In genomic region chr13:101611725-101612124, GRCm38 (mm10) we compare ENCODE assay signal across 14 mouse cellular contexts.
DNase-seq lines count a peak whose midpoint lies in the region; ATAC-seq and TF ChIP-seq lines count a peak whose summit lies in the region.
"Had no signal": no experiment of that assay in that cellular context is flagged by ENCODE, and none has a peak within 500 bp of the region (broad histone marks: within the 10 kb centered on the region; RNA-seq: fewer than 3 reads in every experiment).

No protein-coding gene starts in this region.

- peaks cover 25% of the 10 kb centered on the region for H3K4me1 ChIP-seq in liver, postnatal 0 days (ENCODE audit: insufficient read depth)
- no peaks in the 10 kb centered on the region for H3K4me1 ChIP-seq in hindbrain, embryonic 12.5 days
- H3K4me1 ChIP-seq: embryonic facial prominence, embryonic 15.5 days; midbrain, embryonic 15.5 days had no signal

- TF ChIP-seq CTCF in liver, postnatal 0 days (IDR thresholded peaks at IDR 0.05; ENCODE audit: low read depth) = peak; percentile 27; the same call in 1 of the 2 replicates

- DNase-seq in embryo, embryonic 10 days (ENCODE audit: low spot score) = peak; percentile 6
- DNase-seq in embryo, embryonic 11 days = no peak
- DNase-seq in spleen, adult 12 weeks (ENCODE audit: low spot score) = peak; percentile 61
- DNase-seq in spleen, adult 18-20 months = no peak
- peak; percentile 73 for DNase-seq in liver, postnatal 0 days
- DNase-seq in thymus, postnatal 25 days = no peak
- DNase-seq in ovary, postnatal 36 days (ENCODE audit: low spot score) = no peak
- DNase-seq: cerebellum, postnatal 14 days; kidney, adult 18-20 months; lung, postnatal 14 days had no signal

- TF ChIP-seq EP300 in liver, postnatal 0 days (IDR thresholded peaks at IDR 0.05; ENCODE audit: low read depth) = peak; percentile 98

- peak overlapping the region; percentile 38 for H3K4me2 ChIP-seq in liver, postnatal 0 days (ENCODE audit: low read depth, low read length)
- H3K4me2 ChIP-seq in hindbrain, embryonic 12.5 days (replicated peaks) = no peak overlapping the region
- H3K4me2 ChIP-seq: embryonic facial prominence, embryonic 15.5 days; midbrain, embryonic 15.5 days; neural tube, embryonic 13.5 days had no signal

- H3K27ac ChIP-seq in liver, postnatal 0 days (ENCODE audit: low read depth) = peak overlapping the region; percentile 87
- no peak overlapping the region for H3K27ac ChIP-seq in hindbrain, embryonic 12.5 days
- H3K27ac ChIP-seq: embryonic facial prominence, embryonic 15.5 days; midbrain, embryonic 15.5 days; neural tube, embryonic 13.5 days had no signal

- no peaks in the 10 kb centered on the region for H3K27me3 ChIP-seq in liver, postnatal 0 days (ENCODE audit: insufficient read depth, low read length)
- no peaks in the 10 kb centered on the region for H3K27me3 ChIP-seq in hindbrain, embryonic 12.5 days
- H3K27me3 ChIP-seq: embryonic facial prominence, embryonic 15.5 days; midbrain, embryonic 15.5 days; neural tube, embryonic 13.5 days had no signal

- H3K36me3 ChIP-seq in liver, postnatal 0 days (replicated peaks; ENCODE audit: insufficient read depth, low read length) = no peaks in the 10 kb centered on the region
- H3K36me3 ChIP-seq in hindbrain, embryonic 12.5 days = no peaks in the 10 kb centered on the region
- H3K36me3 ChIP-seq: embryonic facial prominence, embryonic 15.5 days; midbrain, embryonic 15.5 days; neural tube, embryonic 13.5 days had no signal

- H3K4me3 ChIP-seq in liver, postnatal 0 days (ENCODE audit: low read depth, low read length) = no peak overlapping the region
- H3K4me3 ChIP-seq in hindbrain, embryonic 12.5 days = no peak overlapping the region
- H3K4me3 ChIP-seq: embryonic facial prominence, embryonic 15.5 days; midbrain, embryonic 15.5 days; neural tube, embryonic 13.5 days had no signal

- 52% methylated on average over 6 of the region's 6 CpGs for WGBS in liver, postnatal 0 days (ENCODE audit: insufficient replicate concordance)
- WGBS in hindbrain, embryonic 12.5 days = 92% methylated on average over 6 of the region's 6 CpGs

- H3K9ac ChIP-seq in liver, postnatal 0 days (replicated peaks) = no peak overlapping the region
- H3K9ac ChIP-seq in hindbrain, embryonic 12.5 days = no peak overlapping the region
- H3K9ac ChIP-seq: embryonic facial prominence, embryonic 15.5 days; midbrain, embryonic 15.5 days; neural tube, embryonic 13.5 days had no signal

- peak; percentile 100 for ATAC-seq in liver, postnatal 0 days
- ATAC-seq in hindbrain, embryonic 12.5 days (ENCODE audit: low FRiP score) = no peak
- ATAC-seq: midbrain, embryonic 15.5 days had no signal

- no peaks in the 10 kb centered on the region for H3K9me3 ChIP-seq in liver, postnatal 0 days (ENCODE audit: low read length)
- no peaks in the 10 kb centered on the region for H3K9me3 ChIP-seq in hindbrain, embryonic 12.5 days (replicated peaks)
- H3K9me3 ChIP-seq: embryonic facial prominence, embryonic 15.5 days; midbrain, embryonic 15.5 days; neural tube, embryonic 13.5 days had no signal

Comparison
In these comparisons a context has a peak if more than half of its experiments do, and no peak if none do; other contexts are left out.
1. DNase-seq: peak in embryo, embryonic 10 days (single experiment), spleen, adult 12 weeks (single experiment) and liver, postnatal 0 days (single experiment); none in embryo, embryonic 11 days (single experiment), spleen, adult 18-20 months (0 of 2), thymus, postnatal 25 days (single experiment) and ovary, postnatal 36 days (single experiment).